Mouse (Mus musculus) neural tube, embryonic 13.5 days (tissue): ENCODE measurements at regions not wholly inside any gene's neighbourhood (a gene's known extent, or its start where the extent isn't known, plus 50 kb on each side); places are given as distances from the start of the nearest gene placed in this dataset.
A peak's percentile ranks its signal among the peaks of the same experiment; 100 is the strongest.

ENCODE experiments used
- ATAC-seq: fragments of 200-750 bp; cut with Nextera tagmentation; 2 replicates; pipeline ENCODE4 v1.8.0; 2017; ENCODE audit warnings: low read depth, mild to moderate bottlenecking, moderate TSS enrichment, moderate library complexity
- H3K27ac ChIP-seq: fragments of 300-500 bp; sonication (generic); replicated peaks from 2 replicates; pipeline ENCODE4 v1.5.1; 2015; ENCODE audit warnings: moderate library complexity, mild to moderate bottlenecking, inconsistent platforms
- H3K27me3 ChIP-seq: fragments of 300-500 bp; sonication (generic); 2 replicates; pipeline ENCODE4 v1.6.1; 2015; ENCODE audit warnings: mild to moderate bottlenecking, inconsistent platforms
- H3K36me3 ChIP-seq: fragments of 300-500 bp; sonication (generic); 2 replicates; pipeline ENCODE4 v1.6.1; 2015; ENCODE audit warnings: mild to moderate bottlenecking, inconsistent platforms
- H3K4me1 ChIP-seq: fragments of 300-500 bp; sonication (generic); replicated peaks from 2 replicates; pipeline ENCODE4 v1.6.1; 2015; ENCODE audit warnings: inconsistent platforms
- H3K4me2 ChIP-seq: fragments of 300-500 bp; sonication (generic); 2 replicates; pipeline ENCODE4 v1.6.1; 2015; ENCODE audit warnings: inconsistent platforms, mild to moderate bottlenecking, moderate library complexity
- H3K4me3 ChIP-seq: fragments of 300-500 bp; sonication (generic); 2 replicates; pipeline ENCODE4 v1.5.1; 2015; ENCODE audit warnings: mild to moderate bottlenecking, inconsistent platforms
- H3K9ac ChIP-seq: fragments of 300-500 bp; sonication (generic); 2 replicates; pipeline ENCODE4 v1.6.1; 2015; ENCODE audit warnings: moderate library complexity, mild to moderate bottlenecking, inconsistent platforms
- H3K9me3 ChIP-seq: fragments of 300-500 bp; sonication (generic); 2 replicates; pipeline ENCODE4 v1.6.1; 2016; ENCODE audit warnings: inconsistent platforms
- WGBS: fragments of 180-500 bp; shearing (Covaris S2); methylation state at CpG from one replicate; pipeline ENCODE4 v1.1.7; 2015; 5-methylcytosine and 5-hydroxymethylcytosine counted together

- WGBS, result 63% methylated on average over 6 of the region's 6 CpGs
- Histone ChIP-seq H3K4me3 (no peak overlapping the region), H3K9ac (no peak overlapping the region), H3K4me2 (no peak overlapping the region), H3K27me3 (peaks cover 9% of the 10 kb centered on the region; the same call in 1 of the 2 replicates), H3K36me3 (no peaks in the 10 kb centered on the region), H3K27ac (no peak overlapping the region), H3K4me1 (peaks cover 3% of the 10 kb centered on the region), H3K9me3 (no peaks in the 10 kb centered on the region)
- ATAC-seq, result no peak
Observed at GRCm38 (mm10) chr9:61251606-61252005, 120.6 kb upstream of the Tle3 start.

DNA sequence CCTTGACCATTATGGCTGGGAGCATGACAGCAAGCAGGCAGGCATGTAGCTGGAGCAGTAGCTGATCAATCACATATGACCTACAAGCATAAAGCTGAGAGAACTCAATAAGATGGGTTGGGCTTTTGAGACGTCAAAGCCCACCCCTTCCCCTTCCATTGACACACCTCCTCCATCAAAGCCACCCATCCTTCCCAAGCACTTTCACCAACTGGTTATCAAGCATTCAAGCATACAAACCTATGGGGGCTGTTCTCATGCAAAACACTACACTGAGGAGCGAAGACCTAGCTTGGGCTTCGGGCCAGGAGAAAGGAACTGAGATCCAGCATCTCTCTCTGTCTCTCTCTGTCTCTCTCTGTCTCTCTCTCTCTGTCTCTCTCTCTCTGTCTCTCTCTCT, 118.4 kb upstream of the Tle3 start:
- H3K9me3 ChIP-seq, result no peaks in the 10 kb centered on the region
- H3K4me2 ChIP-seq, result no peak overlapping the region
- 64% methylated on average over 3 of the region's 3 CpGs for WGBS
- no peaks in the 10 kb centered on the region for H3K36me3 ChIP-seq
- ATAC-seq, result no peak
- peaks cover 24% of the 10 kb centered on the region for H3K4me1 ChIP-seq
- no peak overlapping the region for H3K9ac ChIP-seq
- H3K27me3 ChIP-seq, result peaks cover 9% of the 10 kb centered on the region; the same call in 1 of the 2 replicates
- H3K27ac ChIP-seq, result no peak overlapping the region
- no peak overlapping the region for H3K4me3 ChIP-seq

DNA sequence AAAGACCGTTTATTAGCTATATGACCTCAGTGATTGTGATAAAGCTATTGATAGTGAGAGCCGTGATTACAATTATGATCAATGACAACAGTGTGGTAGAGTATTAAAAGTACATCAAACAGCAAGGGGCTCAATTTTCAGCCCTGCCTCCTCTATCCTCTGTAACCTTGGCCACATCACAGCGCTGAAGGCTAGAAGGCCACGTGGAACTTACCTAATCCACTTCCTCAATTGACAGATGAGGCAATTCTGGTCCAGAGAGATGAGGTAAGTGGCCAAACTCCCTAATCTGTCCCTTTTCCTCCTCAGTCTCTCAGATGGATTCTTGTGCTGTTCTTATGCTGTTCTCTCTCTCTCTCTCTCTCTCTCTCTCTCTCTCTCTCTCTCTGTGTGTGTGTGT, 114.7 kb upstream of the Tle3 start:
- ATAC-seq, result no peak
- H3K27ac ChIP-seq, result peak overlapping the region; percentile 52; the same call in 1 of the 2 replicates
- peaks cover 61% of the 10 kb centered on the region for H3K4me1 ChIP-seq
- H3K9ac ChIP-seq, result no peak overlapping the region
- peaks cover 9% of the 10 kb centered on the region; the same call in 1 of the 2 replicates for H3K27me3 ChIP-seq
- no peaks in the 10 kb centered on the region for H3K9me3 ChIP-seq
- no peak overlapping the region for H3K4me2 ChIP-seq
- 43% methylated on average over 4 of the region's 4 CpGs for WGBS
- no peaks in the 10 kb centered on the region for H3K36me3 ChIP-seq
- H3K4me3 ChIP-seq, result no peak overlapping the region

- Histone ChIP-seq H3K27ac (peak overlapping the region; percentile 52; the same call in 1 of the 2 replicates), H3K4me3 (no peak overlapping the region), H3K9ac (no peak overlapping the region), H3K9me3 (no peaks in the 10 kb centered on the region), H3K36me3 (no peaks in the 10 kb centered on the region), H3K4me1 (peaks cover 64% of the 10 kb centered on the region), H3K27me3 (0 out of 2 replicates have a peak, but pooled peaks cover 5% of the 10 kb centered on the region), H3K4me2 (no peak overlapping the region)
- 37% methylated on average over 5 of the region's 5 CpGs for whole genome bisulfite sequencing
- peak; percentile 49 for ATAC-seq
Observed at GRCm38 (mm10) chr9:61258100-61258499, 114.1 kb upstream of the Tle3 start.

GRCm38 (mm10) chr9:61259421-61260174, 112.6 kb upstream of the Tle3 start:
- no peaks in the 10 kb centered on the region for H3K27me3 ChIP-seq
- H3K9me3 ChIP-seq, result no peaks in the 10 kb centered on the region
- 0 out of 2 replicates have a peak, but pooled peaks have one; percentile 33 for ATAC-seq
- 10% methylated on average over 7 of the region's 7 CpGs for WGBS
- H3K27ac ChIP-seq, result peak overlapping the region; percentile 43
- H3K36me3 ChIP-seq, result no peaks in the 10 kb centered on the region
- H3K4me3 ChIP-seq, result no peak overlapping the region
- no peak overlapping the region for H3K9ac ChIP-seq
- no peak overlapping the region for H3K4me2 ChIP-seq
- peaks cover 64% of the 10 kb centered on the region for H3K4me1 ChIP-seq

GRCm38 (mm10) chr9:61261263-61261662, 110.9 kb upstream of the Tle3 start:
- Histone ChIP-seq H3K27me3 (no peaks in the 10 kb centered on the region), H3K36me3 (no peaks in the 10 kb centered on the region), H3K4me3 (no peak overlapping the region), H3K4me2 (no peak overlapping the region), H3K9ac (no peak overlapping the region), H3K4me1 (peaks cover 64% of the 10 kb centered on the region), H3K27ac (no peak overlapping the region), H3K9me3 (no peaks in the 10 kb centered on the region)
- no peak for ATAC-seq
- 30% methylated on average over 6 of the region's 6 CpGs for WGBS

DNA sequence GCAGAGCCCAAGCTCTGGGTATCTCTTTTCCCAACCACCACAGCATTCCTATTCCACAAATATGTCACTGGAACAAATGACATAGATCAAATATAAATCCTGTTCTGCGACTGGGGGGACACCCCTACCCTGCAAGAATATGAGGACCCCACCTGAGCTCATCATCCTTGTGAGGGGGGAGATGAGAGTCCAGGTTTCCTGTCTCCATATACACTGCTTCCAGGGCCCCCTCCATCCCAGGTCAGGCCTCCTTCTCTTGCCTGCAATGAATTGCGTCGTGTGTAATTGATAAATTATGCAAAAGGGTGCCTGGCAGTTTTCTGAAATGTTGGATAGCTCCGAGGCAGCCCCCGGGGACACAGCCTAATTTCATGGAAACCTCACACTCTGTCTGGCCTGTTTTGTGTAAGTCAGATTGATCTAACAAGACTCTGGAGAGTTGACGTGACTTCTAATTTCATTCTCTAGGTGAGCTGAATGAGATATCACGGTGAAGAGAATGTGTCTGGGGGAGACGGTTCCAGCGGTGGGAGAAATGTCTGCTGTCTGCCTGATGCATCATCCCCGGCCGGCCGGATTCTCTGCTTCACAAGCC, 110.3 kb upstream of the Tle3 start:
- peaks cover 59% of the 10 kb centered on the region for H3K4me1 ChIP-seq
- ATAC-seq, result 0 out of 2 replicates have a peak, but pooled peaks have one; percentile 16
- no peaks in the 10 kb centered on the region for H3K9me3 ChIP-seq
- no peaks in the 10 kb centered on the region for H3K36me3 ChIP-seq
- no peak overlapping the region for H3K4me3 ChIP-seq
- H3K27ac ChIP-seq, result 0 out of 2 replicates have a peak overlapping the region, but pooled peaks have one; percentile 7
- no peak overlapping the region for H3K9ac ChIP-seq
- no peak overlapping the region for H3K4me2 ChIP-seq
- H3K27me3 ChIP-seq, result no peaks in the 10 kb centered on the region
- WGBS, result 19% methylated on average over 12 of the region's 12 CpGs

DNA sequence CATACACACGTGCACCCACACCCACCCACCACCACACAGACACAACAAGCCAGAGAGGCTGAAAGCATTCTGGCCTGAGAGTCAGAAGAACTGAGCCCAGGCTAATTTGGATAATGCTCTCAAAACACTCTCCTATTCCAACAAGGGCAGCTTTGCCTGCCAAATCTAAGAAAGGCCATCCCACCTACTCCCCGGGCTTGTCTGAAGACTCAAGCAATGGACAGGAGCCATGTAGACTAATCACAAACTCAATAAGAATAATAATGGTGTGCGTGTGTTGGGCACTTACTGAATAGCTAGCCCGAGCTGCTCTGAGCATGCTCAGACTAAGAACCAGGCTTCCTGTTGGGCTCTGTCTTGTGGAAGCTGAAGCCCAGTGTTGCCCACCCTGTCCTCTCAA, 108.8 kb upstream of the Tle3 start:
- Histone ChIP-seq H3K4me1 (peaks cover 49% of the 10 kb centered on the region), H3K4me2 (no peak overlapping the region), H3K9me3 (no peaks in the 10 kb centered on the region), H3K27ac (no peak overlapping the region), H3K9ac (no peak overlapping the region), H3K27me3 (0 out of 2 replicates have a peak, but pooled peaks cover 2% of the 10 kb centered on the region), H3K36me3 (no peaks in the 10 kb centered on the region), H3K4me3 (no peak overlapping the region)
- ATAC-seq, result no peak
- WGBS, result 84% methylated on average over 4 of the region's 4 CpGs

DNA sequence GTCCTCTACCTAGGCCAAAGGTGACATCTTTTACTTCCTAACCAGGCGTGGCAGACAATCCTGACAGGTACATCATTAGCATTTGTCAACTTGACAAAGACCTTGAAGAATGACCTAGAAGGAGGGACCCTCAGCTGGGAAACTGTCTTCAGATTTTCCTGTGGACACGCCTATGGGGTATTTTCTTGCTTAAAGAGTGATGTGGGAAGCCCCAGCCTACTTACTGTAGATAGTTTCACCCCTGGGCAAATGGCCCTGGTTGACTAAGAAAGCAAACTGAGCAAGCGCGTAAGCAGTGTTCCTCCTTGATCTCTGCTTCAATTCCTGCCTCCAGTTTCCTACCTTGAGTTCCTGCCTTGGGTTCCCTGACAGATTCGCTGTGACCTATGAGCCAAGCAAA, 106.7 kb upstream of the Tle3 start:
- Histone ChIP-seq H3K36me3 (no peaks in the 10 kb centered on the region), H3K9ac (no peak overlapping the region), H3K9me3 (no peaks in the 10 kb centered on the region), H3K4me1 (peaks cover 28% of the 10 kb centered on the region), H3K4me3 (no peak overlapping the region), H3K4me2 (no peak overlapping the region), H3K27ac (no peak overlapping the region), H3K27me3 (peaks cover 14% of the 10 kb centered on the region; the same call in 1 of the 2 replicates)
- ATAC-seq, result no peak
- WGBS, result 92% methylated on average over 5 of the region's 5 CpGs

DNA sequence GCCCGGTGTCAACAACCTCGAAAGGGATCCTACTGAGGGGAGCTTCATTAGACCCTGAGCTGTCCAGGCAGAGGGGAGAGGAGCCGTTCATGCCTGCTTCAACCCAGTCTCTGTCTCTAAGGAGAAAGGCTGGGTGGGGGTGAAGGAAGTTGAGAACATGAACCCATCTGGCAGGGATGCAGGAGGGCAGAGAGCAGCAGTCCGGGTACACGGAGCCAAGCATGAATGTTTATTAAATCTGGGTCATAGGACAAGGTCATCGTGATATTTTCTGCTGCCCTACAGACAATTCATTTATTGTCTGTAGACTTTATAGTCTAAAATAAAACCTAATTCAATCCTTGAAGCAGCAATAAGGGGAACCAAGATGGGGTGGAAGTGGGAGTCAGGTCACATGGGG, 105.2 kb upstream of the Tle3 start:
- H3K27me3 ChIP-seq, result peaks cover 15% of the 10 kb centered on the region; the same call in 1 of the 2 replicates

GRCm38 (mm10) chr9:61267541-61267940, 104.6 kb upstream of the Tle3 start:
- Histone ChIP-seq H3K9ac (no peak overlapping the region), H3K4me2 (no peak overlapping the region), H3K4me1 (peaks cover 8% of the 10 kb centered on the region), H3K36me3 (no peaks in the 10 kb centered on the region), H3K27ac (no peak overlapping the region), H3K9me3 (no peaks in the 10 kb centered on the region), H3K4me3 (no peak overlapping the region), H3K27me3 (peaks cover 15% of the 10 kb centered on the region; the same call in 1 of the 2 replicates)
- ATAC-seq, result no peak
- 45% methylated on average over 4 of the region's 4 CpGs for WGBS

More for the DNA sequence above, 105.2 kb upstream of the Tle3 start:
- no peak overlapping the region for H3K27ac ChIP-seq
- H3K9ac ChIP-seq, result no peak overlapping the region
- H3K9me3 ChIP-seq, result no peaks in the 10 kb centered on the region
- no peak overlapping the region for H3K4me2 ChIP-seq
- ATAC-seq, result no peak
- 52% methylated on average over 6 of the region's 6 CpGs for WGBS
- no peaks in the 10 kb centered on the region for H3K36me3 ChIP-seq
- H3K4me1 ChIP-seq, result peaks cover 14% of the 10 kb centered on the region
- no peak overlapping the region for H3K4me3 ChIP-seq

DNA sequence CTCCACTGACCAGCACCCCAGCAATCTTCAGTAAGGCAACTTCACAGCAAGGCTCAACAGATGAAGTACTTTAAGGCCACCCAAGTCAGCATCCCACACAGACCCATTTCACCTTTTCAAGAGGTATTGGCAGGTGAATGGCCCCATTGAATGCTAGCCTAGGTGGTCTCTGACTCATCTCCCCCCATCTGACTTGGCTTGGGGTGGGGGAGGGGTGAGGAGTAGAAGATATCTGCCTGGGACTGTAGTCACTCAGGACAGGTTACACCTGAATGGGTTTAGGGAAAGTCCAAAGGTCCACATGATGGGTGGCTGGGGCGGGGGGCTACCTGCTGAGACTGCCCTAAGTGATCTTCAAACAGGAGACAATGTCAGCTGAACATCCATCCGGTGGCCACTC, 104.0 kb upstream of the Tle3 start:
- no peak overlapping the region for H3K4me3 ChIP-seq
- 61% methylated on average over 2 of the region's 2 CpGs for WGBS

More for the DNA sequence above, 104.0 kb upstream of the Tle3 start:
- H3K9ac ChIP-seq, result no peak overlapping the region
- H3K27me3 ChIP-seq, result peaks cover 15% of the 10 kb centered on the region; the same call in 1 of the 2 replicates
- H3K4me1 ChIP-seq, result peaks cover 6% of the 10 kb centered on the region; the same call in 1 of the 2 replicates
- H3K4me2 ChIP-seq, result no peak overlapping the region
- H3K9me3 ChIP-seq, result no peaks in the 10 kb centered on the region
- ATAC-seq, result no peak
- H3K27ac ChIP-seq, result no peak overlapping the region
- no peaks in the 10 kb centered on the region for H3K36me3 ChIP-seq
